Mouse (Mus musculus): ENCODE results near the gene Snrnp35.
A peak's percentile ranks its signal among the peaks of the same experiment; 100 is the strongest.
"Not testable (repeated sequence)": the region's sequence is repeated elsewhere in the genome, so short reads cannot be mapped to it uniquely, and the experiment has no call there.

Gene Snrnp35

GRCm38 (mm10) chr5:124500037-124500436, 17.1 kb downstream of the Snrnp35 start:
- DNase-seq (ENCODE audit: low read depth, low spot score), result not testable (repeated sequence)

- DNase-seq (ENCODE audit: low read depth, low spot score), result peak; percentile 79
Observed at GRCm38 (mm10) chr5:124500573-124500972, 17.6 kb downstream of the Snrnp35 start.

GRCm38 (mm10) chr5:124501541-124501940, 18.6 kb downstream of the Snrnp35 start:
- DNase-seq (ENCODE audit: low read depth, low spot score), result no peak

GRCm38 (mm10) chr5:124503742-124504141, 20.8 kb downstream of the Snrnp35 start:
- peak; percentile 54 for DNase-seq (ENCODE audit: low read depth, low spot score)

GRCm38 (mm10) chr5:124505235-124505634, 22.3 kb downstream of the Snrnp35 start:
- DNase-seq (ENCODE audit: low read depth, low spot score), result peak; percentile 56

- no peak for DNase-seq (ENCODE audit: low read depth, low spot score)
Observed at GRCm38 (mm10) chr5:124506731-124507359, 23.9 kb downstream of the Snrnp35 start.

- DNase-seq (ENCODE audit: low read depth, low spot score), result no peak
Observed at GRCm38 (mm10) chr5:124509200-124509599, 26.3 kb downstream of the Snrnp35 start.

GRCm38 (mm10) chr5:124509742-124510237, 26.9 kb downstream of the Snrnp35 start:
- DNase-seq (ENCODE audit: low read depth, low spot score), result peak; percentile 73

- DNase-seq (ENCODE audit: low read depth, low spot score), result peak; percentile 62
Observed at GRCm38 (mm10) chr5:124510536-124511050, 27.7 kb downstream of the Snrnp35 start.

GRCm38 (mm10) chr5:124515789-124516188, 32.9 kb downstream of the Snrnp35 start:
- DNase-seq (ENCODE audit: low read depth, low spot score), result no peak

GRCm38 (mm10) chr5:124518648-124519047, 35.7 kb downstream of the Snrnp35 start:
- no peak for DNase-seq (ENCODE audit: low read depth, low spot score)

- no peak for DNase-seq (ENCODE audit: low read depth, low spot score)
Observed at GRCm38 (mm10) chr5:124521588-124521987, 38.7 kb downstream of the Snrnp35 start.

- DNase-seq (ENCODE audit: low read depth, low spot score), result peak; percentile 63
Observed at GRCm38 (mm10) chr5:124523032-124523431, 40.1 kb downstream of the Snrnp35 start.

GRCm38 (mm10) chr5:124524943-124525342, 42.0 kb downstream of the Snrnp35 start:
- no peak for DNase-seq (ENCODE audit: low read depth, low spot score)

GRCm38 (mm10) chr5:124528351-124528750, 45.4 kb downstream of the Snrnp35 start:
- no peak for DNase-seq (ENCODE audit: low read depth, low spot score)

- no peak for DNase-seq (ENCODE audit: low read depth, low spot score)
Observed at GRCm38 (mm10) chr5:124528791-124529190, 45.9 kb downstream of the Snrnp35 start.

- no peak for DNase-seq (ENCODE audit: low read depth, low spot score)
Observed at GRCm38 (mm10) chr5:124529191-124529651, 46.3 kb downstream of the Snrnp35 start.

GRCm38 (mm10) chr5:124529697-124530096, 46.8 kb downstream of the Snrnp35 start:
- no peak for DNase-seq (ENCODE audit: low read depth, low spot score)

GRCm38 (mm10) chr5:124530655-124531582, 48.0 kb downstream of the Snrnp35 start, which contains the start of gene Rilpl1:
Gene Rilpl1, minus strand, starts transcription at chr5:124531391.
- peak; percentile 79 for DNase-seq (ENCODE audit: low read depth, low spot score)

GRCm38 (mm10) chr5:124531583-124531930, 48.6 kb downstream of the Snrnp35 start:
- DNase-seq (ENCODE audit: low read depth, low spot score), result no peak

GRCm38 (mm10) chr5:124532451-124532850, 49.5 kb downstream of the Snrnp35 start:
- DNase-seq (ENCODE audit: low read depth, low spot score), result peak; percentile 70

GRCm38 (mm10) chr5:124535016-124535415, 52.1 kb downstream of the Snrnp35 start:
- no peak for DNase-seq (ENCODE audit: low read depth, low spot score)
